Mouse (Mus musculus) E14TG2a.4 (cell line): ENCODE data around the gene 1110059E24Rik.

Experiments used
- CTCF ChIP-seq: conservative IDR thresholded peaks from 2 replicates; pipeline ENCODE4 v1.5.1; 2014; ENCODE audit warnings: low read length
- NANOG ChIP-seq: IDR thresholded peaks from 2 replicates; pipeline ENCODE4 v1.6.1; 2014; ENCODE audit warnings: borderline replicate concordance, low read length, mixed read lengths
- POU5F1 ChIP-seq: IDR thresholded peaks from 2 replicates; pipeline ENCODE4 v1.6.1; 2014; ENCODE audit warnings: low read length, borderline replicate concordance

- TF ChIP-seq CTCF (no peak), POU5F1 (no peak), NANOG (no peak)
Measured at GRCm38 (mm10) chr19:21653172-21653981, 601 bp upstream of the 1110059E24Rik start, which contains the start of gene Abhd17b.
